Mouse (Mus musculus) cerebellum, adult 11 months (tissue): ENCODE data around the gene Hoxd10.

Source experiments
- DNase-seq: peaks from one replicate; pipeline ENCODE4 v3.0.0; 2022

Hoxd10 gene

DNA sequence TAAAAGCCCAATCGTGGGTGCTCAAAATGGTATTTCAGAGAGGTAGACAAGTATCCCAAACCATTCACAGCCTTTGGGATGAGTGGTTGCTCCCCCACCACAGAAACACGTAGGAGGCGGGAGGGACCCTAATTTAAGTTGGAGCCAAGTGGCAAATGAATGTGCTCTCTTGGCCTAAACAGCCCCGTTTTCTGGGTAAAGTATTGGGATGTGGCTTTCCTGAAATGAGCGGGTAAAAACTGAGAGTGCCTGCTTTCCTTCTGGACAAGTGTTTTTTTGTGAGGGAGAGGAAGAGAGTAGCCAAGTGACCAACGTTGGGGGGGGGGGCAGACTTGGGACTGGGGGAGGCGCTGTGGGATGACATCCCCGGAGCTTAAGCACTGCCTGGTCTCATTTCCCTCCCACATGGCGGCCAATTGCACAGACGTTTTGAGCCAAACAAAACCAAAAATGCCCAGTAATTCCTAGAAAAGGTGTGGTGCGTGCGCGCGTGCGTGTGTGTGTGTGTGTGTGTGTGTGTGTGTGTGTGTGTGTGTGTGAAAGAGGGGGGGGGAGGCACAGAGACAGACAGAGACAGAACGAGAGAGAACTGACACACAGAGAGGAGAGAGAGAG lies 19.3 kb downstream of the Hoxd10 start:
- DNase-seq: no peak

DNA sequence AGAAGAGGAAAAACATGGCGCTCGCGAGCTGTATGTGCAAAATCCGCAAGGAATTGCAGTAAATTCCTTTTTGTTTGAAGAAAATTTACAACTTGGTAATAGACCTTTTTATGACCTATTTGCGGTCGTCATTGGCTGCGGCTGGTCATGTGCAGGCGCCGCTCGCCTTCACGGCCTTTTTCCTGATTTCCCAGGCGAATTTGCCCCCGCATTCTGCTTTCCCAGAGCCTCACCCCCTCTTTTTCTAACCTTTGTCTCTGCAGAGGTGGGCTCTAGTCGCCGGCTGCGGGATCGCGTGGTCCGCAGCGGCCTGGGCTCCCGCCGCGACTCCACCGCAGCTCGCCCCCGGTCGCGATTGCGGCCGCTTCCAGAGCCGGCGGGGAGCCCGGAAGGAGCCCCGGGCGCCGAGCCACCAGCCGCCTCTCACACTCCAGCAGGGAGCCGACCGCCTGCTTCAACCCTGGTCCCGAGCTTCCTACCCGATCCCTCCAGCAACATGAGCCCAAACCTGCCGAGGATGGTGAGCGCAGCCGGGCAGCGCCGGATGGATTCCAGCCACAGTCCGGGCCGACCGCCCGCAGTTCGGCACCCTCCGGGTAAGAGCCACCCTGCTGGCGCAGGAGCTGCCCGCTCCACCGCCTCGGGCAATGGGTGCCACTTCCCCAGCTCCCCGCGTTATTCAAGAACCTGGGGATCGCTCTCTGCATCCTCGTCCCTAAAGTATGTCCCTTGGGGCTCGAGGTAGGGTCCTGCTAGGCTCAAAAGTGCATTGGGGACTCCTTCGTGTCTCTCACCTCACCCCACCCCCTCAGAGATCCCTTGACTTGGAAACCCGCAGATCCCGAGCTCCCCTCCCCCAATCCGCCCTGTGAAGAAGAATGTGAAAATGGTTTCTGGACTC lies 20.2 kb downstream of the Hoxd10 start, which contains the start of the genes Hoxd3 and Hoxd4:
Gene Hoxd3 (plus strand): TSS at position 207 of the 901 bp plus-strand sequence.
Gene Hoxd4 (plus strand): TSS at position 209 of the 901 bp plus-strand sequence.
- DNase-seq: no peak

GRCm38 (mm10) chr2:74713239-74714150 lies 21.8 kb downstream of the Hoxd10 start:
- DNase-seq: no peak

- no peak for DNase-seq
Observed at GRCm38 (mm10) chr2:74714156-74714789, 22.5 kb downstream of the Hoxd10 start.

DNA sequence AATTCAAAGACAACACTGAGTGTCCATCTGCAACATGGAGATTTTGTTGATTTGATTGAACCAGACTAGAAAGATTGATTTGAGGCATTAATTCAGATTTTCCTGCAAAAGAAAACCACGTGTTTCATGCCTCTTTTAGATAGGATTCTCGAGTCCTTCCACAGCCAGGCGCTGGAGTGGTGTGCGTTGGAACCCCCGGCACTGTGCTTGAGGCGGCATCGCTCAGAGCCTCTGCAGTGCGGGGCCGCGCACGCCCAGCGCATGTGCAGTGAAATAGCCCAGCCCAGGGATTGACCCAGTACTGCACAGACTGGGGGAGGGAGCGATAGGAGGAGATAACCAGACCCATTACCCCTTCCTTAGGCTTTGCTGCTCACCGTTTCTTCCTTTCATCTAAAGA lies 23.2 kb downstream of the Hoxd10 start:
- DNase-seq: no peak

- peak; percentile 20 for DNase-seq
Observed at GRCm38 (mm10) chr2:74715504-74716241, 23.9 kb downstream of the Hoxd10 start.

- DNase-seq: no peak
Observed at GRCm38 (mm10) chr2:74720384-74720783, 28.7 kb downstream of the Hoxd10 start.

- no peak for DNase-seq
Observed at GRCm38 (mm10) chr2:74720955-74721491, 29.3 kb downstream of the Hoxd10 start.

GRCm38 (mm10) chr2:74721882-74722281 lies 30.2 kb downstream of the Hoxd10 start:
- DNase-seq: no peak

DNA sequence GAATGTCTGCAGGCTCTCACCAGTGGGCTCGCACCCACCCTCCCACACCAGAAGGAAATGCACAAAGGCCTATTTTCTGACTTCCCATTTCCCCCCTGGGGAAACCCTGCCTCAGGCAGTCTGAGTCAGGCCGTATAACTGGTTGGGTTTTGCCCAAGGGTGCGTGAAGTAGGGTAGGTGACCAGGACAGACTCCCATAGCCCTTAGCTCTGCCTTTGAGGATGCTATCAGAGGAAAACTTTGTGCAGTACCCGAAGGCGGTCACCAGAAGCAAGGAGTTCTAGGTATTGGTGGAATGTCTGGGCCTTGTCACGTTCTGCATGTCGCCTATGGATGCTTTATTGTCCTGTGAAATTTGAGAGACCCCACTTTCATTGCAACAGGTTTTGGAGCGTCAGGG lies 31.2 kb downstream of the Hoxd10 start:
- no peak for DNase-seq

DNA sequence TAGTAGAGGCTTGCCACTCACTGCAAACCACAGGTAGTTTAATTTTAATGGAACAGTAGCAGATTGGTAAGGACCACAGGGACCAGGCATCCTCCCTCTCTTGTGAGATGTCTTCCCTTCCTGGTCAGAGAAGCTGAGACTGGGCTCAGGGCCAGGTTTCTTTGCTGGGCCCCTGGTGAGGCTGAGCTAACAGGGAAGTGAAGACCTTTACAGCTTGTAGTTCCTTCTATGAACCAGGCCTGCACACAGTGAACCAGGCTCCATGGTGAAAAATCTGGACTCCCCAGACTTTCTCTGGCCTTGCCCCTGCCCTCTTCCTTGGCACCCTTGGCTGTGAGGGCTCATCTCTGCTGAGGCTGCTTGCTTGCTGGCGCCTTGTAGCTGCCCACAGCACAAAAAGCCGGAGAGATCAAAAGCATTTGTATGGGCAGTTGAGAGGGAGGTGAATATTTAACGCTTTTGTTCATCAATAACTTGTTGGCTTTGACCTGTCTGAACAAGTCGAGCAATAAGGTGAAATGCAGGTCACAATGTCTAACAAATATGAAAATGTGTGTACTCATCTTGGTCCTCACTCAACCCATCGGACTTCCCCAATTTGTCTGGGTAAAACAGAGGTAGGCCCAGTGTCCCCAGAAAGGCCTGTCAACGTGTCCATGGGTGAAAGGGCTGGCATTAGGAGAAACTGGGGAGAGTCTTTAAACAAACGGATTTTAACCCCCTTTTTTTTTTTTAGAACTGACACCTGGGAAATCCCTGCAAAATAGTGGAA lies 32.7 kb downstream of the Hoxd10 start:
- no peak for DNase-seq

DNA sequence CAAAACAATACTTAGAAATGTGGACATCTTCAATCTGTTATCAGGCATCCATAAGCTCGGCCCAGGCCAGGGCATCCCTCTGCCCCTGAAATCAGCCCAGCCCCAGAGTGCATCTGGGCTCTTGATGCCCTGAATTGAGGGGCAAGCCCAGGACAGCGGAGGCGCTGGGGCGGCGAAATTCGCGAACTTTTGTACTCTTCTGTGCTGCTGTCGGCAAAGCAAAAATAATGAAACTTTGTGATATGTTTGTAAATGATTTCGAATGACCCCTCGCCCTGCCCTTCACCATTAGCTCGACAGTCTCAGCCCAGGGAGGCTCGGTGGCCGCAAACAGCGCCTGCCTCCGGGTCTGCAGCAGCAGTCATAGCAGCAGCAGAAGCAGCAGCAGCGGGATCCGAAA lies 33.4 kb downstream of the Hoxd10 start:
- no peak for DNase-seq

- no peak for DNase-seq
Observed at GRCm38 (mm10) chr2:74726551-74726950, 34.8 kb downstream of the Hoxd10 start, which contains the start of gene Gm28230. Gene Gm28230, plus strand, starts transcription at chr2:74726728.

DNA sequence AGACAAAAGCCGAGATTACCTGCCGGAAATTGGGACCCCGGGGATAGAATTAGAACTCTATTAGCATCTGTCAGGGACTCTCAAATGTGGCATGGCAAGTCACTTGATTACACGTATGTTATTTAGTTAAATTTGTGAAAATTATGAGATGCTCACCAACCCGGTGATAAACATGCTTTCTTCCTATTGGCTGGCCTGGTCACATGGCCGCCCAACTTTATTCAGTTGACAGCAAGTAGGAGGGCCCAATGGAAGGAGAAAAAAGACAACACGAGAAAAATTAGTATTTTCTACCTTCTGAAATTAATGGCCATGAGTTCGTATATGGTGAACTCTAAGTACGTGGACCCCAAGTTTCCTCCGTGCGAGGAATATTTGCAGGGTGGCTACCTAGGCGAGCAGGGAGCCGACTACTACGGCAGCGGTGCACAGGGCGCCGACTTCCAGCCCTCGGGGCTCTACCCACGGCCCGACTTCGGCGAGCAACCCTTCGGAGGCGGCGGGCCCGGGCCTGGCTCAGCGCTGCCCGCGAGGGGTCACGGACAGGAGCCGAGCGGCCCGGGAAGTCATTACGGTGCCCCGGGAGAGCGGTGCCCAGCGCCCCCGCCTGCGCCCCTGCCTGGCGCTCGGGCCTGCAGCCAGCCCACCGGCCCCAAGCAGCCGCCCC lies 35.4 kb downstream of the Hoxd10 start:
- no peak for DNase-seq

DNA sequence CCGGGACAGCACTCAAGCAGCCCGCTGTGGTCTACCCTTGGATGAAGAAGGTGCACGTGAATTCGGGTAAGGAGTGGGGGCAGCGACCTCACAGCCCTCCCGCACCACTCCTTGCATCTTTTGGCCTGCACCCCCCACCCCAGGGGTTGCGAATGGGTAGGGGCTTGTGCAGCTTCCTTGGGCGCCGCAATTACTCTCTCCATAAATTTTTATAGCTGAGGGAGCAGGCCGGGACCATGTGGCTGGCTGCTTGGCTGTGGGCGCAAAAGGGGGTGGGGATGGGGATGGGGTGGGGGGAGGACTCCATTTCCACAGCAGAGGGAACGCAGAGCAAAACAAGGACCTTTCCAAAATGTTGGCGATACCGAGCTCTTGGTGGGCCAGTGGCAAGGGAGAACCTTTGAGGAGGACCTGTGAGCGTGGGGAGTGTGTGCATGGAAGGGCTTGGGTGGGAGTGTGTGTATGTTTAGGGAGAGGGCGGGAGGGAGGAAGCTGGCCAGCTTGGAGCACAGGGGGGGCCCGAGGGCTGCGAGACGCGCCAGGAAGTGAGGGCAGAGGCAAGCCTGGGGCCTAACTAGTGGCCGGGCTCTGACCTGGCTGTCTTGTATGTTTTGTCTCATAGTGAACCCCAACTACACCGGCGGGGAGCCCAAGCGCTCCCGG lies 36.0 kb downstream of the Hoxd10 start:
- DNase-seq: no peak

- no peak for DNase-seq
Observed at GRCm38 (mm10) chr2:74728303-74728680, 36.6 kb downstream of the Hoxd10 start.

DNA sequence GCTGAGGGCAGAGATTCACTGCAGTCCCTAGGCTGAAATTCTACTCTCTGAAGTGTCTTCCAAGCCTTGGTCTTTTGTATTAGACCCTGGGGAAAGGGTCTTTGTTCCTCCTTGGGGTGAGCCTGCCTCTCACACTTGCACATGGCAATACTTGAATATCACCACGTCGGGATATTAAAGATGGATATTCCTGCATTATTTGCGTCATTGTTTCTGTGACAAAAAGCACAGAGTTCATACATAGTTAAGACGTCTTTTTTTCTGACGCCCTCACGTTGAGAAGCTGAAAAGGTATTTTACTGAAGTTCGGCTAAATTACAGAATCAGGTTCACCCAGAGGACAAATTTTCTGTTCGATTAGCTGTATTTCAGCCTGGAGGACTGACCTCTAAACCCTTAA lies 38.6 kb downstream of the Hoxd10 start:
- DNase-seq: no peak

DNA sequence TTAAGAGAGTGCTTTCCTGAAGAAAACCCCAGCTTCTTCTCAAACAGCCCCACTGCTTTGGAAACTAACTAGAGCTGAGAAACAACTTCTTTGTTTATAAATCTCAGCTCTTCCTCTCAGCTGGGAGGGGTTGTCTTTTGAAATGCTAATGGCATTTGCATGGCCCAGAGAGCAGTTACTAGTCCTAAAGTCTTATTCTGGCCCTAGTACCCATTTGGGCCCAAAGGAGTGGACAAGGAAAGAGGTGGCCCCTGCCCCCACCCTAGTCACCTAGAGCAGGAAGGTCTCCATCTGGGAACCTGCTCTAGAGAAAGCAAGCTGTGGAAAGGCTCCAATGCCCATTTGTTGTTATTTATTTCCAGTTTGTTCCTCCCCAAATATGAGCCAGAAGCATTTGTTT lies 39.3 kb downstream of the Hoxd10 start:
- no peak for DNase-seq

DNA sequence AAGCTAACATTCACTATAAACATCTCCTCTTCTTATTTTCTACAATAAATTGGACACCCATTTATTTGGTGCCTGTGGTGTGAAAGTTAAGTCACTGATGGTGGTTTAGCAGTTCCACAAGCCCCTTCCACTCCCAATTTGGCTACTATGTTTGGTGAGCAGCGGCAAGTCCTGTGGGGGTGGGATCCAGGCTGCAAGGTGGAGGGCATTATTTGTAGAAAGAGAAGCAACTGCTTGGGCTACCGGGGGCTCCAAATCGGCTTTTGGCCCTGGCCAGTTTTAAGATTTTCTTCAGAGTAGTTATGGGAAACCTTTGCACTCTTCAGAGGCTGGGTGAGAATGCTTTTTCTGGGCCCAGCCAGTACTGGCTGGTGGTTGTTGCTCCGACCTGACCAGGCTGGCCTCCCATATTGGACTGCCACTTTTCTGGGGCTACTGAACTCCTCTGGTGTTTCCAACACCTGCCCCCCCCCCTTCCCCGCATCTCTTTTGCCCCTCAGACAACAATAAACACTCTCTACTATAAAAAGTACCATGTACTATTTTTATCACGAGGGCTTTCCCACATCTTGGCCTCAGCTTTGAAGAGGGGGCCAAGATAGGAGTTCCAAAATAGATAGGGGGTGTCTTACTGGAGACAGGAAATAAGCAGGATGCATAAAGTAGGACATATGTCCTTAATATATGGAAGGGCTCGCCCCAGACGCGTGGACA lies 40.2 kb downstream of the Hoxd10 start:
- no peak for DNase-seq
